Mouse (Mus musculus) spleen, adult 18-20 months (tissue): ENCODE results near the gene Nelfcd.

Source experiments
- DNase-seq, 2 experiments: peaks; one replicate each; pipeline ENCODE4 v3.0.0; 2022; ENCODE audit warnings: mixed read lengths in 2 of 2

Gene Nelfcd

DNA sequence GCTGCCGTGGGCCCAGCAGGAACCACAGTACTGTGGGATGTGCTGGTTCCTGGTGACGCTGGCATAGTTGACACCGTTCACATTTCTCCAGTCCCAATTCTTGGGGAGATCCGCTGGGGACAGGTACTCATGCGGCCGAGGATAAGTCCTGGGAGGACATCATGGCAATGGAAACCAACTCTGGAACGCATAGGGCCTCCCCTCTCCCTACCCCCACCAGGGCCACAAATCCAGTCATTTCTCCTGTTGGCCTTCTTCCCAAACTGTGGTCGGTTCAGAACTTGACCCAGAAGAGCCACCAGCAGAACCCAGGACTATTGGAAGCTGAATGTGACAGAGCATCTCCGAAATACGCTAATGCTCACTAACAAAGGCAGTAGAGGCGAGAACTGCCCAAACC is 22.6 kb downstream of the Nelfcd start:
- DNase-seq: no peak

DNA sequence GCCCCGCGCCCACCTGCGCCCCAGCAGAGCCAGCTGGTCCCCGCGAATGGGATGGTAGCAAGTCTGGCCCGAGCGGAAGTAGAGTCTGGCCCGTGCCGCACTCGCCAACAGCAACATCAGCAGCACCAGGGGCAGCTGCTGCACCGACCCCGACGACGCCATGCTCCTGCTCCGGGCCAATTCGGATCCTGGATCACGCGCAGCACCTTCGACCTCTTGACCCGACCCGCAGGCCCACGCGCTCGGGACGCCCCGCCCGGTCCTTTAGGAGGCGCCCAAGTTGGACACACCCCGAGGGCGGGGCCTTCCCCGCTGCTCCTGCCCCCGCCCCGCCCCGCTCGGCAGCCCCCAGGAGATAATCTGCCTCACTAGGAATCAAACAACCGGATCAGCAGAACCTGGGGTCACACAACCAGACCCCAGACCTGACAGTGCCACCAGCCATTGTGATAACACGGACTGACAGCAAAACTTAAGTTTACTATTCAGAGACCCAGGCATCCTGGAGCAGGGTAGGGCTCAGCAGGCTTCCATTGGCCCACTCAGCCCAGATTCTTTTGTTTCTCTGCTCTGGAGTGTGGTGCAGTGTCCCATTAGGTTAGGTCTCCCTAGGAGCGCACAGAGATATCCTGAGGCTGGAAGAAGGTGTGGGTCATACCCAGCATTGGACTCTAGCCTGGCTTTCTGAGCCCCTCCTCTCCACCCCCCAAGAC is 23.3 kb downstream of the Nelfcd start, which contains the start of gene Ctsz:
Ctsz (minus strand) TSS at position 303 of the 713 bp plus-strand sequence.
- peak; percentile 70 to 86 for DNase-seq

DNA sequence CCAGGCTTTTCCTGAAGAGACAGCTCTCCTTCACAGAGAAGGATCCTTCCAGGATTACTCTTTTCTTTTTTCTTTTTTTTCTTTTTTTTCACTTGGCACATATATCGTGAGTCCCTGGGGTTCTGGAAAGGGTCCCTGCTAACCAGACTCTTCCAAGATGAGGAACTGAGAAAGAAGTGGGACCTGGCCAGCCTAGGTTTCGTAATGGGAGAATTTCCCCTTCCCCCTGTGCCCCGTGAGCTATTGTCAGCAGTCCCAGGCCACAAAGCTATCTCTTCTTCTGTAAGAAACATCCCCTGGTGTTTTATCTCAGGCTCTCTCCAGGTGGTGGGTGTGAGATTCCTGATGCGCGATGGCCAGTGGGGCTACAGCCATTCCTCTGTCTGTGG is 23.8 kb downstream of the Nelfcd start:
- DNase-seq: no peak

DNA sequence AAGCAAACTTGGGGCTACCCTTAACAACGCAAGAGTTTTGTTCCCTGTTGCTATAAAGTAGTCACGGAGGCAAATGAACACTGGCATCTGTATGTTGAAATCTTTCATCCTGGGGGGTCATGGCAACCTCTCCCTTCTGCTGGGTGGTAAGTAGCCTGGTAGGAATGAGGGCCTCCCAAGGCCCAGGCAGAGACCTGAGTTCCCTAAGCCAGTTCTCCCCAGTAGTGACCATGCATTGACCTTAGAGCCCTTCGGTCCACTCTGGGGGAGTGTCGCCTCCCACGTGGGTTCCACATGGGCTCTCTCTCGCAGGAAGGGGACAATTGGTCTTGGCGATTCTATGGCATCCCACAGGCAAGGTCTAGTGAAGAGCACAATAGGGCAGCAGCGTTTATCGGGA is 24.4 kb downstream of the Nelfcd start:
- DNase-seq: no peak

DNA sequence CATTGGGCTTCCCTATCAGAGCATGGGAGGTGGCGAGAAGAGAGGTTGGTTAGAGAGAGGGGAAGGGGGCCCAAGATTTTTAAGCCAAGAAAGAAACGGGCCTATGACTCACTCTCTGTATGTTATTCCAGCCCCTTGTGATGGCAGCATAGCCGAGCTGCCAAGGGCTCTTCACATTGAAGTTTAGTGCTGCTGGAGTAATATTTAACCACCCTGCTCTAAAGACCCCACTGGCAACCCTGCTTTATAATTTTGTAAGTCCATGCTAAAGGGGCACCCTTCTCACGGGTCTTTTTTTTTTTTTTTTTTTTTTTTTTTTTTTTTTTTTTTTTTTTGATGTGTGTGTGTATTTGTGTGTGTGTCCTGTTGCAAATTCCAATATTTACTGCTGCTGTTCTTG is 26.3 kb downstream of the Nelfcd start:
- DNase-seq: no peak

DNA sequence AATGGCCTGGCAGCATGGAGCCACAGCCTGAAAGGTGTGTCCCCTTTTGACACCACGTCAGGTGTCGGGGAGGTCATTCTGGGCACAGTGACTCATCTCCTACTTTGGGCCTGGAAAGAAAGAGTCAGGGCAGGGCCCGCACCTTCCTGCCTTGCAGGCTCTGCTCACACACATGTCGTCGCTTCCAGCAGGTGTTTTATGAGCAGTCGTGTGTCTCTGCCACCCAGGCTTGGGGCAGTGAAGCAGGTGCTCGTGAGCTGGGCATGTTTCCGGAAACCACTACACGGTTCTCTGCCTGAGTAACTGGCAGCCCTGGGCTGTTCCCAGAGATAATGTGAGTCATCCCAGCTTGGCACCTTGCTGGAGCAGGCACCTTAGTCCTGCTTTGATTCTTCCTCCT is 26.9 kb downstream of the Nelfcd start:
- no peak for DNase-seq

DNA sequence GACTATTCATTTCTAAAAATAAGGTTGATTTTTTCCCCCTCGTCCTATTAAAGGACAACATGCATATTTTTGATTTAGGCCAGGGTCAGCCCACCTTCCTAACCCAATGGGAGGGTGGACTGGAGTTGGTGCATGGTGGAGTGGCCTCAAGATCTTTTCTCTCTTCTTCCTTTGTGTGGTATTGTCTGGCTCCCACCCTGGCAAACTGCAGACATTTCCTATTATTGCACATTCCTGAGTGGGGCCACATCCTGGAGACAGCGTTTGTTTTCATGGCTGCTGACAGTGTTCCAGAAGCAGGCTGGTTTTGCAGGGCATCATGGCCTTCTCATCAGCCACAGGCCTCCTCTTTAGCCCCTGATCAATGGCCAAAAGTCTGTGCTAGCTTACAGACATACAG is 27.4 kb downstream of the Nelfcd start:
- DNase-seq: no peak

DNA sequence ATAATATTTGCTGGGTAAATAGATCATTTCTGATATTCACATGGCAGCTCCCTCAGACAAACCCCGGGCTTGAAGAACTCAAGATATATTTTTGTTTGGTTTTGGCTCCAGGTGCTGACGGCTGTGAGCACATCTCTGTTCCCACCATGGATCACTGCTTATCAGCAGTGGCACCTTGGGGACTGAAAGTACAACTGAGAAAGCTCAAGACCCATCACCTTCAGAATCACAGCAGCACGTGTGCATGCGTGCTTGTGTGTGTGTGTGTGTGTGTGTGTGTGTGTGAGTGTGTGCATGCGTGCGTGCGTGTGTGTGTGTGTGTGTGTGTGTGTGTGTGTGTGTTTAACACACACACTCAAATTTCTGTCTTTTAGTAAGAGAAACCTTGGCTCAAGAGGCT is 28.8 kb downstream of the Nelfcd start:
- DNase-seq: no peak

DNA sequence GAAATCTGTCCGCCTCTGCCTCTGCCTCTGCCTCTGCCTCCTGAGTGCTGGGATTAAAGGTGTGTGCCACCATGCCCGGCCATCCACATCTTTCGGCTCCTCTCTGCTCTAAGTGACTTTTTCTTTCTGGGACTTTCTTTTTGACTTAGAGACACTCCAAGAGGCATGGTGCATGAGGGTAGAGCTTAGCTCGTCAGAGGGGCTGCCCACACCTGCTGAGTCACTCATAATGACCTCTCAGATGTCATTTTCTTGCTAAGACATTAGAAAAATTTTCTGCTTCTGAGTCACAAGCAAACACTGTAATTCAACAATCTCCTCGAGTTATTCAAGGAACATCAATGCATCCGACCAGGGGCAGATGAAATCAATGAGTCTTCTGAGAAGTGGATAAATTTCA is 29.4 kb downstream of the Nelfcd start:
- no peak for DNase-seq

DNA sequence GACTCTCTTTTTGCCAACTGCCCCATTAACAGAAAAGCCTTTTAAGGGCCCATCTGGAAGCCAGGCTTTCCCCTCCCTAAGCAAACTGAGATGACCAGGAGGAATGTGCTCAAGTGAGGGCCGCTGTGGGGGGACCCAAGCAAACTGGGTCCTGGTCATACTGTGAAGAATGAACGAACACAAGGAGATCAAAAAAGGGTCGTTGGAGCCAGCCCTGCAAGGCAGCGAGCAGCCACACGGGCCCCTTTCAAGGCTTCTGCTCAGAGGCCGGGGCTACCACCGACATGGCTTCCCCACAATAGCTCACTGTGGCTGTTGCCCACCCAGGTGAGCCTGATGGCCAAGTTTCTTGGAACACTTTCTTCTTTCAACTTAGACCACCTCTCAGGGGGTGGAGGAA is 30.9 kb downstream of the Nelfcd start:
- DNase-seq: no peak

DNA sequence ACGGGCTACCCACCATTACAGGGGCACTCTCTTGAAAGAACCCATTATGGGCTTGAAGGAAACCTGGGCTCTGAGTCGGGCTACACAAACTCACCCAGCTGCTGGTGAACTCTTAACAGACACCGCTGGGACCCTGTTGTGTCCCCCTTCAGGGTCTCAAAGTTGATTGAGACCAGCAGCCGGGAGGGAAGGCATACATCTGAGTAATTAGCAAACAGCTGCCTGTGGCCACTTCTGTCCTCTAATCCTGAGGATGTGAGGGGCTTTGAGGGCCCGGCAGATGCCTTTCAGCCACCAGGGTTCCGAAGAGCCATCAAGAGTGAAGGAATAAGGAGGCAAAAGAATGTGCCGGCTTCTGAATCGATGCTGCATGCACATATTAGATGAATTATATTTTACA is 31.3 kb downstream of the Nelfcd start:
- DNase-seq: no peak

DNA sequence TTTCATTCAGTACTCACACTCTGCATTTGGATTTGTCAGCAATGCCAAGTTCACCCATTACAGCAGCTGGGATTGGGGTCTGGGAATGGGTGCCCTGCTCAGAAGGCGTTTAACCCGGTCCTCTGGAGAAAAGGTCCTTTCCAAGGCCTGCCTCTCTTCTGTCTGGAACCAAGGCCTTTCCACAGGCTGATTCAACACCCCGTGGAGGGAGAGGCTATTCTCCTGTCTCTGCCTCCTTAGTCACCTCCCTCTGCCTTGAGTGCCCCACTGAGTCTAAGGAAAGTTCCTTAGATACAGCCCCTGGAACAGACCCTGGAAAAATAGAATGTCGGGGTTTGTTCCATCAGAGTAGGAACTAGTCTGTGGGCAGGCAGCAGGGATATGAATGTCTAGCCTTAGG is 32.8 kb downstream of the Nelfcd start:
- no peak for DNase-seq

DNA sequence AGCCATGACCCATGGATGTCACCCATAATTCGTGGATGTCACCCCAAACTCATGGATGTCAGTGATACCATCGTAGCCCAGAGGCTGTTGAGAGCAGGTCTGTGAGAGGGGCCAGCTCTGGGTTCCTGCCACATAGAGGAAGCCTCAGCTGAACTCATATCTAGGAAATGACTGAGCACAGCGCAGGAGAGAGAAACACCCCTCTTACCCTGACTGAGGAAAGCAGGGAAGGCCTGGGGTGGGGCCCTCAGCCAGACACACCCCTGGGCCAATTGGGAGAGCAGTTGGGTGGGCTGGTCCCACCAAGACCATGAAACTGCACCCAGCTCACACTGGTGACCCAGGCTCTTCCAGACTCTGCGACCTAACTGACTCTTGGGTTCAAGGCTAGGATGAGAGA is 34.7 kb downstream of the Nelfcd start, which contains the start of gene Tubb1:
Tubb1 (plus strand) TSS at position 343 of the 400 bp plus-strand sequence.
- no peak for DNase-seq

DNA sequence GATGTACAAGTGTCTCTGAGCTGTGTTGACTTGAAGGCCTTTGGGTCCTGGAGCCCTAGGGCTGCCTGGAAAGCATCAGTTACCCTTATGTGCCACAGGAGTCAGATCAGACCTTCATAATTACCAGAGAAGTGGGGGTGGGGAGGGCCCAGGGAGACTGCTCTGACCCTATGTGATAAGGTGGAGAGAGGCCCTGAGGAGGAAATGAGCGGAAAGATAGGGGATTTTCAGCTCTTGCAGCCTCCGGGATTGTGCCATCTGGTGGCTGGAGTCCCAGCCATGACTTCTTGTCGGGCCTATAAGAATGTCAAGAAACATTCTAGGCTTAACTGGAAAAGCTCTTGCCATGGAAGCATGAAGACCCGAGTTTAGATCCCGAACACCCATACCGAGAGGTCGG is 38.1 kb downstream of the Nelfcd start:
- DNase-seq: no peak

DNA sequence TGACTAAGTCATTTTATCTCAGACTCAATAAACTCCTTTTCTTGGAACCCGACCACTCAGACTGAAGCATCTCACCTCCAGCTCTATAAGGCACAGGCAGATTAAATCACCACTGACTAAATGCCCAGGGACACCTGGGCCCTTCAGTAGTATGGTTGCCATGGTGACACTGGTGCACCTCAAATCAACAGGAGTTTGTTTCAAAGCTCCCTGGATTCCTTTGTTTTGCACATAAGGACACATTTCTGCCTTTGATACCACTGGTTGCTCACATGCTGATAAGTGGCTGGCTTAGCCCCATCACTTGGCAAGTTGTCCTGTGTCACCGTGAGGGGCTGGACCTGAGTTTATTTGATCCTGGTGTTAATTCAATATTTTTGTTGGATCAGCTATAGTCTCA is 43.8 kb downstream of the Nelfcd start:
- DNase-seq: no peak

DNA sequence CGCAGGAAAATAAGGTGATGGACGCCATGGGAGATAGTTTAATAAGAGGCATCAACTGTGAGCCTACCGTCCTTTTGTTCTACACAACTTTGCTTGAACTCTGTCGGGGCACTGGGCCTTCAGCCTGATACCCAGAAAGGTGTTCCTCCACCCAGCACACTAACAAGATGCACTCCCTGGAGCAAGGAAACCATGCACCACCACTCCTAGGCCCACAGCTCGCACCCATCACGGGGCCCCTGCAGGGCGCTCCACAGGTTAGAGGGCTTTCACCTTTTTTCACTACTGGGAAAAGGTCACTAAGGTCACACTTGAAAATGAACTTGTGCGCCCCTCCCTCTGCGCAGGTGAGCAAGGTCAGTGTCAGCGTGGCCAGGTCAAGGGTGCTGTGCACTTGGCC is 47.8 kb downstream of the Nelfcd start:
- peak; percentile 14 to 20 for DNase-seq

DNA sequence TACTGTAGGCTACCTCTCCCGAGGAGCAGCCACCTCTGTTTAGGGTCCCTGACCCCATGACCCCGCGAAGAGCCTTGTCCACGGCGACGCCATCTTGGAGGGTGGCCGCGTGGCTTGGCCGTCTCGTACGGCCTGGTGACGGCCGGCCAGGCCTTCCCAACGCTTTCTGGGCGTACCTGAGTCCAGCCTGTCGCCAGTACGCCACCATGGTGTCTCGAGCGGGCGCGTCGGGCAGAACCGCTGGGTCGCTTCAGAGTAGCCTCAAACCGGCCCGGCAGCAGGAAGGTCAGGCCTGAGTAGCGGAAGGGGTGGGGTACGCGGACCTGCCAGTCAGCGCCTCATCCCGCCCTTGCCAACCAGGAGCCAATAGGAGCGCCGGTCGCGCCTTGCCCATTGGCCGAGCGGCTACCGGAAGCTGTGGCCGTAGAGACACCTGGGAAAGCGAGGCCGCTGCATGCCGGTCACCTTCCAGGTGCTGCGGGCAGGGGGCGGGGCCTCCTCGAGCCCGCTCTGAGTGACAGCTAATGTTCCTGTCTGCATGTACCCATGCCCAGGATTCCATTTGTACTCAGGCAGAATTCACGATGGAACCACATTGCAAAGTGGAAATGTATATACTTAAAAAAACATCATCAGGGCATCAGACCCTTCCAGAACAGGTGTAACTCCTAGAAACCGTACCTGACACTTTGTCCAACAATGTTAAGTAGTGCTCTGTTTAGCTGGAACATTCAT is 48.4 kb downstream of the Nelfcd start, which contains the start of gene Atp5e:
Atp5e (minus strand) TSS at position 317 of the 735 bp plus-strand sequence.
- DNase-seq: peak; percentile 92 to 94

DNA sequence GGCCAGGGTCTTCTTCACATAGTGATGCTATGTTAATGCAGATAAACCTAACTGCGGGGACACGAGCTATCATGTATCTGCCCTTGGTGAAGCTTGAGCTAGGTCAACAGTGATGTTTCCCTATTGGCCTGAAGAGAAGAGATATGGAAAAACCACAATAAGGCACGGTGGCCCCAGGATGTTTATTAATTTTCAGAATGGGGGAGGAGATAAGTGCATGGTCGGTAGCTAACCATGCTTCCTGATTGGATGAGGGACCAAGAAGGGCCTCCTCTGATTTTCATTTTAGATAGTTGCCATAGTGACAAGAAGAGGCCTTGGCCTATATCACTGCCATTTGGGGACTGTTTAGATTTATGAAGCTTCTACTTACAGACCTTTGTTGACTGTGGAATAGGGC is 54.7 kb downstream of the Nelfcd start:
- DNase-seq: no peak

DNA sequence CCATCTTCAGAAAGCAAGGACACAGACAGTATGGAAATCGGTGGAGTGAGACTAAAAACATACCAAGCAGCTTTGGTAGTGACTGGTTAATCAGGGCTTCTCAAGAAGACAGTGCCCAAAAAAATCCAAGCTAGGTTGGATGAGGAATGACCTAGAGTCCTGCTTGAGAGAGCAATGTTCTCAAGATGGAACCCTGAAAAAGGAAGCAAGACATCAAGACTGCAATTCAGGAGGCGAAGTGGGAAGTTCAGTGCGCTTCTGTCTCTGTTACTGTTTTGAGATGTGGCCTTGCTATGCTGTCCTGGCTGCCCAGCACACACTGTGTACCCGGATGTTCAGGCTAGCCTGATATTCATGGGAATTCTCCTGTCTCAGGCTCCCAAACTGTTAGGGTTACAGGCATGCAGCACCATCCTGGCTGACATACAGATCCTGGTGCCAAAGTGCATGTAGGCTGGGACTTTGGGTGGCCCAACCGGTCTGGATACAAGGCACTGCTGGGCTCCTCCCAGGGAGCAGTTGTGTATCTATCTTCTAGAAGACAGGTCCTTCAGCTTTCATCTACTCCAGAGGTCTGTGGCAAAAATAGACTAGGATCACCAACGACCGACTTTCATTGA is 55.3 kb downstream of the Nelfcd start:
- DNase-seq: no peak

DNA sequence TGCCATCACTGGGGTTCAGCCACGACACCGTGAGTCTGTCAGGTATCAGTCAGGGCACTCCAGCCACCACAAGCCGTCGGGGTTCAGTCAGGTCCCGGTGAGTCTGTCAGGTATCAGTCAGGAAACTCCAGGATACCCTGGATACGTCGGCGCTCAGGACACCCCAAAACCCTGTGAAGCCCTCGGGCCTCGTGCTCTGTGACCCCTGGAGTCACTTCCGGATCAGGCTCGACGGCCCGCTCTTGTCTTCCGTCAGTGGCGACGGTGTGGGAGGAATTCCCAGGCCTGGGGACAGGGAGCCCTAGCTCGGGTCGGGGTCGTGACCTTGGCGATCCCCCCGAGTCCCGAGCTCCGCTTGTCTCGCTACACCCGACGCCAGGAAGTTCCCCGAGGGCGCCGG is 56.8 kb downstream of the Nelfcd start:
- DNase-seq: no peak

DNA sequence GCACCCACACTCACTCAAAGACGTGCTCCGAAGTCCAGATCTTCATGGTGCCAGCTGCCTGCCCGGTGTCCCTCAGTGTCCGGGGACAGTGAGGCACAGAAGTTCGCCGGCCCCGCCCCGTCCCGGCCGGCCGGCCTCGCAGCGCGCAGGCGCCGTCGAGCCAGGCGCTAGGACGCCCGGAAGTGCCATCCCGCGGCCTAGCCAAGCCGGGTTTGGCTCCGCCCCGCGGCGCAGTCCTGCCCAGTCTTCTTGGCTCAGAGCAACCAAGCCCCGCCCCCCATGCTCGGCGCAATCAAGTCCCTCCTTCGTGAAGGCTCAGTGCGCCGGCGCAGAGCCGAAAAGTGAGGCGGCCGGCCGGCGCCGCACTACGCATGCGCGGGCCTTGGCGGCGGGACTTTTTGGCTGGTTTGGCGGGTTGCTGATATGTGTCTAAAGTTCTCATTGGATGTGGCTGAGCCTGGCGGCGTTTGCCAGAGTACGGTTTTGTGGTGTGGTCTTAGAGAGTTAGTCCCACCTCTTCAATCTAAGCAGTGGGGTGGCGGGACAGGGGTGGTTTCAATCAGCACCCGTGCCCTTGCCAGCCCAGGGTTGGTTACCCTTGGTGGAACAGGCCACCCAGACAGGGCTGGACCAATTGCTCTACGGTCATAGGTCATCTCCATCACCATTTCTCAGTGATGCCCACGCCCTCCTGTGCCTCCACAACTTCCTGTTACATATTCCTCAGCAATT is 57.4 kb downstream of the Nelfcd start, which contains the start of gene Prelid3b:
Prelid3b (minus strand) TSS at position 264 of the 732 bp plus-strand sequence.
- peak; percentile 99 to 100 for DNase-seq

DNA sequence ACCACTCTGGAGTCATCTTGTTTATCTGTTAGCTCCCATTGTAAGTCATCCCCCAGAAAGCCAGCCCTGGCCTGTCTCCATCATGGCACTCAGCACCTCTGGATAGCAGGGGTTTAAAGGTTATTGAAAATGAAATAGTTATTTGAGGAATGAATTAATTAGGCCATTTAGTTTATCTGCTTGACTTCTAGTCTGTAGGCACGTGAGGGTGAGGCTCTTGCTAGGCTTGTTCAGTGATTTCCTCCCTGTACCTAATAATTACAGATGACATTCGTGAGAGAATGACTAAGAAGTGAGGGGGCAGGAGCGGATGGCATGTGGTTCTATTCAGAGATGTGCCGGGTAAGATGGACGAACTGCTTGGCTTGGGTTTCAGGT is 57.9 kb downstream of the Nelfcd start:
- peak in 1 of 2 experiments; percentile 10 for DNase-seq
